Mouse (Mus musculus) MEL (cell line): ENCODE measurements around the gene Tcn2.

Experiments
- BHLHE40 ChIP-seq: IDR thresholded peaks from 2 replicates; pipeline ENCODE4 v1.6.1; 2012; ENCODE audit warnings: low read depth, mild to moderate bottlenecking, inconsistent platforms, low read length, improper control_type of control experiment, borderline replicate concordance
- CHD2 ChIP-seq: IDR thresholded peaks from 2 replicates; pipeline ENCODE4 v1.6.1; 2011; ENCODE audit warnings: low read length, improper control_type of control experiment
- CTCF ChIP-seq, 3 experiments: IDR thresholded peaks in 2 of 3; conservative IDR thresholded peaks in 1 of 3; 2 replicates each; pipeline ENCODE4 v1.5.1; 2011 to 2012; ENCODE audit warnings: low read length in 3 of 3, low read depth in 2 of 3, mild to moderate bottlenecking in 2 of 3, improper control_type of control experiment in 1 of 3, inconsistent platforms in 1 of 3, mixed read lengths in 1 of 3, moderate library complexity in 1 of 3; ENCODE audit not compliant: control insufficient read depth in 1 of 3, insufficient read depth in 1 of 3, poor library complexity in 1 of 3, severe bottlenecking in 1 of 3
- HCFC1 ChIP-seq: IDR thresholded peaks from 2 replicates; pipeline ENCODE4 v1.6.1; 2012; ENCODE audit warnings: low read depth, mild to moderate bottlenecking, inconsistent platforms, low read length, improper control_type of control experiment, moderate library complexity
- MYC ChIP-seq: IDR thresholded peaks from 2 replicates; pipeline ENCODE4 v1.6.1; 2011; ENCODE audit warnings: low read depth, mild to moderate bottlenecking, low read length, improper control_type of control experiment, moderate library complexity
- NRF1 ChIP-seq: IDR thresholded peaks from 2 replicates; pipeline ENCODE4 v1.6.1; 2014; ENCODE audit warnings: low read depth, mild to moderate bottlenecking, inconsistent platforms, low read length, improper control_type of control experiment, moderate library complexity; ENCODE audit not compliant: poor library complexity, insufficient read depth, severe bottlenecking
- POLR2A ChIP-seq, 2 experiments: IDR thresholded peaks; 2 replicates each; pipeline ENCODE4 v1.6.1; 2011 to 2012; ENCODE audit warnings: low read length in 2 of 2, mild to moderate bottlenecking in 2 of 2, control low read depth in 1 of 2, improper control_type of control experiment in 1 of 2, low read depth in 1 of 2, moderate library complexity in 1 of 2; ENCODE audit not compliant: control insufficient read depth in 1 of 2, insufficient read depth in 1 of 2, poor library complexity in 1 of 2
- RCOR1 ChIP-seq: IDR thresholded peaks from 2 replicates; pipeline ENCODE4 v1.6.1; 2012; ENCODE audit warnings: low read depth, mild to moderate bottlenecking, inconsistent platforms, low read length, improper control_type of control experiment
- SMC3 ChIP-seq: IDR thresholded peaks from 2 replicates; pipeline ENCODE4 v1.6.1; 2011; ENCODE audit warnings: low read depth, low read length, improper control_type of control experiment
- TBP ChIP-seq: IDR thresholded peaks from 2 replicates; pipeline ENCODE4 v1.8.0; 2011; ENCODE audit warnings: low read depth, low read length, improper control_type of control experiment
- USF1 ChIP-seq: IDR thresholded peaks from 2 replicates; pipeline ENCODE4 v1.6.1; 2014; ENCODE audit warnings: low read depth, mild to moderate bottlenecking, inconsistent platforms, low read length, improper control_type of control experiment, moderate library complexity

DNA sequence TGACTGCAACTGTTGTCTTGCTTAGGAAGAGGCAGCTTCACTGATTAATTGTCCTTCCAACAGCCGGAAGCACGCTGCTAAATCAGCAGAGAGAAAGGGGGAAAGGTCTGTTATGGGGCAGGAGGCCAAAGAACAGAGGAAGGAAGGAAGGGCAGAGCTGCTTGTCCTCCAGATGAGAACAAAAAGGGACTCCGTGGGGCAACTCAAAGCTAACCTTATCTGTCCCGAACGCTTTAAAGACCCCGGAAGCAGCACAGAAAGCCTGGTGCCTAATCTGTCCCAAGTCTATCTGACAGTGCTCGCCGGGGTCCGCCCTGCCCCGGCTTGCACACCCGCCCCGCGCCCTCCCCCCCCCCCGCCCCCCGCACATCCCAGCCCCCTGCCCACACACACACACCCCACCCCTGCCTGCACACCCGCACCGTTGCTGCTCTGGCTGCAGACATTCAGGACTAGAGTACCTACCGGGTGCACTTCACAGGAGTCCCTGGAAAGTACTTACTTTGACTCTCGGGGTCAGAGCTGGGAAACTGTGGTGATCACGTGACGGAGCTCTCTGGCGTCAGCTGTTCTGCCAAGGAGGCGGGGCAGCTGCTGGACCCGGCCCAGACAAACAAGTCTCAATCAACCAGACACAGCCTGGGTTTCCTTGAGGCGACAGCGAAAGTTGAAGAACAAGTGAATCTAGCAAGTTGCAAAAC, at the start of gene Tcn2:
- TF ChIP-seq CTCF (IDR thresholded peaks at IDR 0.05 in 2 of 3, conservative IDR thresholded peaks at IDR 0.05 in 1 of 3; ENCODE audit: control insufficient read depth in 1 of 3, insufficient read depth in 1 of 3, low read depth in 2 of 3, low read length in 3 of 3, poor library complexity in 1 of 3, severe bottlenecking in 1 of 3) (no peak), BHLHE40 (peak; percentile 89), POLR2A (IDR thresholded peaks at IDR 0.05; ENCODE audit: control insufficient read depth in 1 of 2, insufficient read depth in 1 of 2, low read depth in 1 of 2, low read length in 2 of 2, poor library complexity in 1 of 2) (peak in 1 of 2 experiments; percentile 27; a peak in 1 of 4 replicates), NRF1 (no peak), CHD2 (no peak), USF1 (peak; percentile 99), RCOR1 (peak; percentile 9; the same call in 1 of the 2 replicates), SMC3 (no peak), HCFC1 (peak; percentile 42), TBP (peak; percentile 46; the same call in 1 of the 2 replicates), MYC (no peak)
